Comparison of ENCODE assay signal across 1 mouse cellular context in the genomic region with DNA sequence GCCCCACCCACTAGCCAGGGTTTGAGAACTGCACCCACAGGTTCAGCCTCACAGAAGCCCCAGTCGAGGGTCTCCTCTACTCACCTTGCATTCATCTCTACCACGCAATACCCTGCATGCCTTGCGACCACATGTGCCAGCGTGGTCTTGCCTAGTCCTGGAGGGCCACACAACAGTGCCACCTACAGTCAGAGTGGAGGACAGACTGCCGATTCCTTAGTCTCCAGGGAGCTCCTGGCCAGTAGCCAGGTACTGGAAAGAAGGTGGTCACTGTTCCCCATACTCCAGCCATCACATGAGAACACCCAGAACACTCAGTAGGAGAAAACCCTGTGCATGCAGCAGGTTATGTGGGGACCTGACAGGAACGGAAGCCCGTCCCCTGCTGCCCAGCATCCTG.
TF ChIP-seq lines count a peak whose summit lies in the region.

No protein-coding gene starts in this region.

TF ChIP-seq in MEL, 35 proteins besides CTCF, POLR2A, EP300 and RAD21:
- TF ChIP-seq USF2 (IDR thresholded peaks at IDR 0.05; ENCODE audit: borderline replicate concordance in 1 of 2, insufficient read depth in 1 of 2, low read depth in 1 of 2, low read length in 2 of 2) (no peak), SIN3A (IDR thresholded peaks at IDR 0.05; ENCODE audit: low read length) (no peak), MAZ (IDR thresholded peaks at IDR 0.05; ENCODE audit: low read depth, low read length) (no peak), MYB (IDR thresholded peaks at IDR 0.05; ENCODE audit: low read depth, low read length) (no peak), POLR2AphosphoS2 (IDR thresholded peaks at IDR 0.05; ENCODE audit: low read length) (no peak), TAL1 (IDR thresholded peaks at IDR 0.05; ENCODE audit: low read length) (no peak), KAT2A (conservative IDR thresholded peaks at IDR 0.05; ENCODE audit: low read depth, low read length) (no peak), POLR2AphosphoS5 (IDR thresholded peaks at IDR 0.05; ENCODE audit: borderline replicate concordance, low read depth, low read length) (no peak), GABPA (IDR thresholded peaks at IDR 0.05; ENCODE audit: low read depth, low read length) (no peak), GATA1 (IDR thresholded peaks at IDR 0.05; ENCODE audit: low read depth, low read length) (no peak), MAX (IDR thresholded peaks at IDR 0.05; ENCODE audit: low read length) (no peak), BHLHE40 (IDR thresholded peaks at IDR 0.05; ENCODE audit: borderline replicate concordance, low read depth, low read length) (no peak), ZC3H11A (IDR thresholded peaks at IDR 0.05; ENCODE audit: low read depth, low read length) (no peak)
TF ChIP-seq in MEL: peak in this region for 0.
